Mouse (Mus musculus): Measurements from ENCODE around the gene Fbrsl1.
A peak's percentile ranks its signal among the peaks of the same experiment; 100 is the strongest.

Gene Fbrsl1

DNA sequence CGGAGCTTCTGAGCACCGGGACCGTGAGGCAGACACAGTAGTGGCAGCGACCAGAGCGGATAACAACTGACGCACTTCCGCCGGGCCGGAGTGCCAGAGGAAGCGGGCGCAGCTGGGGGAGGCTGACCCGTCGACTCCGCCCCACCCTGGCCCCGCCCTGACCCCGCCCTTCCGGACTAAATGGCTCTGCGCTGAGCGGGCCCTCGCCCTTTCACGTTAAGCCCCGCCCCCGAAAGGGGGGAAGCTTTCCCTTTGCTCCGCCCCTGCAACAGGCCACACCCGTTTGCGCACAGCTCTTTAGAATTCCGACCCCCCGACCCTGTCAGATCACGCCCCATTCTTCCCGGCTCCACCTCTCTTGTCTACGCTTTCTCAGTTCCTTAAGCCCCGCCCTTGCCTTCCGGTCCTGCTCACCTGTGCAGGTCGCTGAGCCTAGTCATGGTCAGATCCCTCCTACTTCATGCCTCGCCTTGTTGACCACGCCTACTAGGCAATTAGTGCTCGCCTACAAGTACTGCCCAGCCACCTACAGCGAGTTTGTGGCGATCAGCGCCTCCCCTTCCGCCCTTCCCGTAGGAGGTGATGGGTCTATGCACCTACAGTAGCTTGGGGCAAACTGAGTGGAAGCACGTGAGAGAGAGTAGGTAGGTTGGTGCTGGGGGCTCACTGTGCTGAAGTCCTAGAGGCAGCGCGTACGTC is at the start of gene Fbrsl1:
Gene Fbrsl1, minus strand, starts transcription at position 68 of the 699 bp plus-strand sequence.
- DNase-seq, result peak; percentile 96

DNA sequence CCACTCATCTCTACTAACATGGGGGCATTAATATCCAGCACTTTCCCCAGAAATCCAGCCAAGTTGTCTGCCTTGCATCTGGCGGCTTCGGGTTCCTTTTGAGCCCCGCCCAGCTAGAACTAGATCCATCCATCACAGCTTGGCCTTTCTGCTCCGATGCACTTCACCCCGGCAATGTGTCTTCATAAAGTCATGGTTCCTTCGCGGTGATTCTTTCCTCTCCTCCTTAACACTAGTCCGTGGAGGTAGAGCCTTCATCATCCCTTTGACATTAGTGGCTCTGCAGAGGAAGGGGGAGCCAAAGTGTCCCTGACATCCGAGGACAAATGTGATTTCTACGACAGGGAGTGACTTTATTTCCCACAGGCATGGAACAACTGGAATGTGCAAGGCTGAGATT is 49.8 kb upstream of the Fbrsl1 start:
- no peak for DNase-seq

DNA sequence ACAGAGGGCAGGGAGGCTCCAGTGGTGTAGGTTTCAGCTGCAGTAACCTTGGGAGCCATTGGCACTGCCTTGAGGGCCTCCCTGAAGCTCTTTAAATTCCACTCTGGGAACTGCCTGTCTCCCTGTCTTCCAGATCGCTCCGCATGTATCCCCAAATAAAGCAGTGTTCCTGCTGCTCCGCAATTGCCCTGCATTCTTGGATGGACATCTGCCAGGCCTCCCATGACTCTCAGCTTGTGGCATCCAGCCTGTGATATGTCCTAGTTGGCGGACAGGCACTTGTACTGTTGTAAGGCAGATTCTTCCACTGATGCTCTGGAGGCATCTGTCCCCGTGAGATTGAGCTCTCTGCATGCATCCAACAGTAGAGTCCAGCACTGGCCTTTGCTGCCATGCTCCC is 49.3 kb upstream of the Fbrsl1 start:
- DNase-seq, result peak; percentile 36

DNA sequence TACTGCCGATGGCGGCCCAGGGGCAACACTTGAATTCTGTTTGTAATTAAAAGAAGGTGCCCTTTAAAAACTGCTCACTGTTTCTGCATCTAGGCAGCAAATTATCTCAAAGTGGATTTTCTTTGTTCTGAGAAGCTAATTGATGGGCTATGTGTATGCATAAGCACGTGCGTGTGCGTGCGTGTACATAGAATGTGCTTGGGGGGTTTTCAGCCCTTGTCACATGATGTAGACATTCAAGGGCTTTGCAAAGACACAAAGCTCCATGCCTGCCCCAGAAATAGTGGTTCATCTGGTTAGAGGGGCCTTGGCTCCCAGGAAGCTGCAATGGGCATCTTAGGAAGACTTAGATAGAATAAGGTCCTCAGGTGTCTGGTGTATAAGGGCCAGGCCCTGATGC is 46.7 kb upstream of the Fbrsl1 start:
- DNase-seq, result no peak

DNA sequence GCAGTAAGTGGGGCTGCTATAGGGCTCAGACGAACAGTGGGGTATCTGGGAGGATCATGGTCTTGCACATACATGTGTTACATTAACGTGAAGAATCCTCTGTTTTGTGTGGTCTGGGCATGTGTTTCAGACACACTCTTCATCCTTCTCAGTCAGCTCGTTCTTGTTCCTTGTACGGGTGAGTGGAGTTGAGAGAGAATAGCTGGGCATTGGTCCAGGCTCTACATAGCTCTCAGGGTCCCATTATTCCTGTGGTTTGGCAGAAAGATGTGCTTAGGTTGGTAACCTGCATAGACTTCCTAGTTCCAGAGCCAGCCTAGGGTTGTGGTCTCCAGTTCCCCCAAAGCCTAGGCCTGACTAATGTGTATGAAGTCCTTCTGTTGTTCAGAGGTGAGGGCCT is 46.1 kb upstream of the Fbrsl1 start:
- DNase-seq, result no peak

DNA sequence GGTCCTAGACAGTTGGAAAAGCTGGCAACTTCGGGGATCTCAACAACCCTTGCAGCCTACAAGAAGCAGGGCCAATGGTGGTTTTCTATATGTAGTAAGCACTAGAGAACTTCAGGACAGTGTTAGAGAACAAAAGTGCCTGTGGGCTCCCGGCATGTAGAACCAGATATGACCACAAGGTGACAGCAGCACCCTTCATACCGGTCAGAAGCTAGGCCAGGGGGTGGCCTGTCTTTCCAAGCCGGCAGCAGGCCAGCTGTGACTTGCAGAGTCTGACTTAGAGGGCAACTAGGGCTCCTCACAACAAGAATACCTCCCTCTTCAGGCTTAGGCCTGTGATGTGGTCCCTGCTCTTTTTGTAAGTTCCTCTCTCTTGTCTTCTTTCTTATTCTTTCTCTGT is 45.5 kb upstream of the Fbrsl1 start:
- peak; percentile 54 for DNase-seq

DNA sequence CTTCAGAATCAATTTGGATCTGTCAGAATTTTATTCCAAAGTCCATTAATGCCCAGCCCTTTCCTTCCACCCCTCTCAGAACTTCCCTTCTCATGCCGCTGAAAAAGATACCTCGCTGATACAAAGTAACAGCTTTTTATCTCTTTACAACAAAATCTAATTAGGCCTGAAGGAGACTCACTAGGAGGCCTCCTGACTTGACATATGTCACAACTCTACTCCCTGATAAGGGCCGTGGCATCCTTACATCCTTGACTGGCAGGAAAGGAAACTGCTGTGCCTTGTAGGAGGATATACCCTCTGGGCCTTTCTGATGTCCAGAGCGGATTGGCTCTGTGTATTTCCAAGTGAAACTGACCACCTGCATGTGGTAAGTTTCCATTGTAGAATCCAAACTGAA is 41.3 kb upstream of the Fbrsl1 start:
- DNase-seq, result no peak

DNA sequence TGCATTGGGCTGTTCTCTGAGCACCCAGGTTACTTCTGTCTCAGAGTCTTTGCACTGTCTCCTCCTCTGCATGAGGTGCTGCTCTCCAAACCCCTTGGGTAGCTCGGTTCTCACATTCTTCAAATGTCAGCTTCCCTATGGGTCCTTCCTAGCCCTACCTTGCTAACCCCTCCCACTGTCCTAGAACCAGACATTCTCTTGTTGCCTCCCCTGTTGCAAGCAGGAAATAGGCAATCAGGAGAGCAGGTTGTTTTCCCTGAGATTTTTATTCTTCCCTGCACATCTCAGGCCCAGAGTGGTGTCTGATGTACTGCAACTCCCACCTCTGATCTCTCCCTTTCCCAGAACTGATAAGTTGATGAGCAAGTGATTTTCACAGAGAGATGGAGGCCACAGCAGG is 39.6 kb upstream of the Fbrsl1 start:
- DNase-seq, result no peak

DNA sequence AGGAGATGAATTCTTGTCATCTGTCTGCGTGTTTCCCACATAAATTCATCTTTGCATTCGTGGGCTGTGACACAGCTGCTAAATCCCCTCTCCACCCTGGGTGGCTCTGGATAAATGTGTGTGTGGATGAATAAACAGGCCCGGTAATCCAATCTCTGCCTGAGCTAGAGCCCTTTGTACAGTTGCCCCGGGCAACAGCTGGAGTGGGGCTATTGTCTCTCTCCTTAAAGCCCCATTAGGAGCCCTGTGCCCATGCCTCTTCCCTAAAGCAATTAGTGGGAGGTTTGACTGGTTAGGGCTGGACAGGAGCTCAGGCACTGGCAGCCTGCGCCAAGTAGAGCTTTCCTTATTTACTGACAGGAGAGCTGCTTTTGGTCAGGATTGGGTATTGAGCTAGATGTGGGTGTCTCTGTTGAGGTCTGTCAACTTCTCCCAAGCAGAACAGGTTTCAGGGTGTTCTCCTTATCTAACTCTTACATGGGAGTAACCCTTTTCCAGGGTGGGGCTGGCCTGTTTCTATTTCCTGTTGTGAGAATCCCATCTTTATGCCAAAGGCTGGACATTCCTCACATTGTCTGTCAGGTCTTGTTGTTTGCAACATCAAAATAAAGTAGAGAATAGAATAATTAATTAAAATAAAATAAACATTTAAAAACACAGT is 38.5 kb upstream of the Fbrsl1 start:
- DNase-seq, result no peak

DNA sequence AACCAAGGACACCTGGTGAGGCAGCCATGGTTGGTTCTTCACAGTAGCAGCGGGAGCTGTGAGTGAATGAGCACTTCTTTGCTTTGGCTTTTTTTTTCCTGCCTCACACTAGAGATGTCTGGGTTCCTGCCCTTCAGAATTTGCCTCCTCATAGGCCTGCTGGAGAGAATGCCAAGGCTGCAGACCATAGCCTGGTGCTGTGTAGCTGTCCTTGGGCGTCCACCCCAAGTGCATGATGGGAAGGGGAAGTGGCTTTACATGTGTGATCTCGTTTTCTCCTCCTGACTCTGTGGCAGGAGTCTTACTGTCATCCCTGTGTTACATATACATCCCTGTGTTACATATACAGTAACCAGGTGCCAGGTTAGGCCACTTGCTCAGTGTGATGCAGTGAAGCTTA is 36.4 kb upstream of the Fbrsl1 start:
- no peak for DNase-seq

DNA sequence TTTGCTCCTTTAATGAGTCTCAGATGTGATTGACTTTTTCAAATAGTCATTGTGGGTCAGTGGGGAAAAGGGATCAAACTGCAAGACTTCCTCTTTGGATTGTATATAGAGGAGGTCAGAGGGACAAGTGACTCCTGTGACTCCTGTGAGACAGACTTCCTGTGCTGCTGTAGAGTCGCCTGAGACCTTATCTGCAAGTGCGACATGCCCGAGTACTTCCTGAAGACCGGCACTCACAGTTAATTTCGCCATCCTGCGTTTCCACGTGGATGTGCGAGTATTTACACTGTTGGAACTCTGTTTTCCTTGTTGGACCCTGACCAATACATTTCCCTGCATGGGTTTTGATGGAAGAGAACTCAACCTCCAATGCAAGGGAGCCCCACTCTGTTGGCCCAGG is 30.9 kb upstream of the Fbrsl1 start:
- DNase-seq, result no peak

DNA sequence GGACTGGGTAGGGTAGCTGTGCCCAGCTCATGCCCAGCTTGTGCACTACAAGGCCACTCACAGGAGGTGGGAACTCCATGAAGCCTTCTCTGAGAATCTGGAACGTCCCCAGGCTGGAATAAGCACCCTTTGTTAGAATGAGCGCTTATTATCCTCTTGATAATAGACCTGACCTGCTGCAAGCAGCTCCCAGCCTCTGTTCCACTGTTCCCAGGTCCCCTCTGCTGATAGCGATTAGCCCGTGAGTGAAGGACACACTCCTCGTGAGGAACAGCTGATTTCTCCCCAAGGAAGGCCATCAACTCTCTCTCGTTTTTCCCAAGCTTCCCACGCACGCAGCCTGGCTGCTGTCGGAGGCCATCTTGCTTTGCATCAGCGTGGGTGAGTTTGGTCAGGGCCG is 25.9 kb upstream of the Fbrsl1 start:
- DNase-seq, result no peak

DNA sequence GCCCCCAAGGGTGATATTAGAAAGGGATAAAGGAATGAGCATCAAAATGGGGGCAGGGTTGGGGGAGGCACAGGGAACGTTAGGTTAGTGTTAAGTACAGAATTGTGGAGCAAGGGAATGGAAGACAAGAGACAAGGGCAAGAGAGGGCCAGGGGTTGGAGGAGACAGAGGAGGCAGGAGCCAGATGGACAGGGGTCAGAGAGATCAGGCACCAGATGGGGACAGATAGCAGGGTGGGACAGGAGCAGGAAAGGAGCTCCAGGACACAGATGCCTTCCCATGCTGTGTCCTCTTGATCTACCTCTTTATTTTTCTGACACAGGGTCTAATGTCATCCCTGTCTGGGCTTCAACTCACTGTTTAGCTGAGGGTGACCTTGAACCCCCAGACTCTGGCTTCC is 24.5 kb upstream of the Fbrsl1 start:
- DNase-seq, result no peak

DNA sequence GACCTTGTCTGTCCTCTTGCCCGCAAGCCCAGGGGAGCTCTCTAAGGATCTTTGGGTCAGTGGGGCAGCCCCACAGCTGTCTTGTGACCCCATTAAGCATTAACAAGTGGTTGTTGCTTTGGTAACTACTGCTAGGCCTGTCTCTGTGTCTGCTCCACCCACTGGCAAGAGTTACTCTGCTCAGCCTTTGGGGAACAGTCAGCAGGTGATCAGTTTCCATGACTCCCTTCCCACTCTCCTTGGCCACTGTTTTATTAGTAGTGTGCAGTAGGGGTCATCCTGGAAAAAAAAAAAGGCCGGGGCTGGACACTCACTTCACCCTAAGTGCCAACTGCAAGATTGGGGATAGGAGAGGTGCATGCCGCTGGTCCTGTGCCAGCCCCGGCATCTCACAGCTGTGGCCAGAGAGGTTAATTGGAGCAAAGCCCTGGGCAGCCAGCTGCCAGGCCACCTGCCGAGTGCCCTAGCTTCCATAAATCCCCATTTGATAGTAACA is 23.7 kb upstream of the Fbrsl1 start:
- DNase-seq, result no peak

DNA sequence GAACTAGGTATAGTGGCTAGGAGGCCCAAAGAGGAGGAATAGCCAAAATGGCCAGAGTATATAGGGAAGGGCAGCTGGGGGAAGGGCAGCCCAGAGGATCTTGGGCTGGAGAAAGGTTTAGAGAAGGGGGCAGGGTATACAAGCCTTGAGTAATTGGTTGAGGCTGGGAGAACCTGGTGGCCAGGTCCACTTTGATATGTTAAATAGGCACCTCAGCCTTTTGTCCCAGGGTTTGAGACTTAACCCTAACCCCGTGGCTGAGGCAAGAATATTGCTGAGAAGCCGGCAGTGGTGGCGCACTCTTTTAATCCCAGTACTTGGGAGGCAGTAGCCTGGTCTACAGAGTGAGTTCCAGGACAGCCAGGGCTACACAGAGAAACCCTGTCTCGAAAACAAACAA is 23.0 kb upstream of the Fbrsl1 start:
- no peak for DNase-seq

DNA sequence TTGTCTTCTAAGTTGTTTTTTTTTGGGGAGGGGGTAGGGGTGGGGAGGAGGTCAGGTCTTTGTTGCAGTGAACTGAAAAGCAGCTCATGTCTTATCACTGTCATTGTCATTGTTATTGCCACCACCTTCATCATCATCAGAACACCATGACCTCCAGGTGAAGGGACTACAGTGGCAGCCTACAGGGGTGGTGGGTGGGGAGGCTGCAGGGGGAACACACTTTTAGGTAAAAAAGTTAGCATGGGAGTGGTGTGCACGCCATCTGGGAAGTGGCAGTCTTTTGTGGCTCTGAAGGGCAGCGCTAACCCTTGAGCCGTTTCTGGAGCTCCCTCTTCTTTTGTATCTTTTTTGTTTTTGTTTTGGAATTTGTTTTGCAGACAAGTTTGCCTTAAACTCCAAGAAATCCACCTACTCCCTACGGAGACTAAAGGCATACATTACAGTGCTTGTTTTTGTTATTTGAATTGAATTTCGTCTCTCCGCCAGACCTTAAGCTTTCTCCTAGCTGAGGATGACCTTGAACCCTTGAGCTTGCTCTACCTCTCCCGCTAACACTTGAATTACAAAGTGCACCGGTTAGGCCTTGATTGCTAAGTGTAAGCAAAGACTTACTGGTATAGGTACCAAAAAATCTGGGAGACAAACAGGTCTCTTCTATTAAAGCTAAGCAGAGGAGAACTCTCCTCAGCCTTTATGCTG is 21.1 kb upstream of the Fbrsl1 start:
- DNase-seq, result no peak

DNA sequence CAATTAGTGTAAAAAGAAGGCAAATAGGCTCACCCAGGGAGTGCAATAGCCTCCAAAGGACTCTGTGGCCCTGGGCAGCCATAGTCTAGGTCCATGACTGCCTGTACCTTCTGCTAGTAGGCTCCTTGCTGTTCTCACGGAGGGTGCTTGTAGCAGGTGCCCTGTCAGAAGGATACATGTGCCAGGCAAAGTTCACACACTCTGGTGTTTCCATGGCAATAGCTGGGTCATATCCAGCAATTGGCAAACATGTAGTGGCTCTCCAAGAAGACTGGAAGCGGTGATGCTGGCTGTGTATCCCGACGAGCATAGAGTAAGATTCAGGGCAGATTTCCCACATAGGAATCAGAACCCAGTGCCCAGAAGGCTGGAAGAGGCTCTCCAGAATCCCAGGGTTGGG is 20.0 kb upstream of the Fbrsl1 start:
- peak; percentile 16 for DNase-seq

DNA sequence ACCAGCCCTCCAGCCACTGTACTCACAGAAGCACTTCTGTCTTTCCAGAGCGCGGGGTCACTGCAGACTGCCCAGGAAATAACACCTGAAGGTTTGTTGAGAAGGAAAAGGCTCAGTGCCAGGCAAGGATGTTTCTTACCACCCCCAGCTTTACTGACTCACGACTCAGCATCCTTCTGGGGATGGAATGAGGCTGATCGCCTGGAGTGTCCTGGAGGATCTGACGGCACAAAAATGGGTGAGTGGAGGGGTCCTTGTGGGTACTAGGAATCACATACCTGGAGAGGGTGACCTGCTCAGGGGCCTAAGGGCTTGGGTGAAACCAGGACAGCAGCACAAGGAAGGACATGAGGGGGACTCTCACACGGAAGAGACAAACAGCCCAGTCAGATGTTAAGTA is 19.4 kb upstream of the Fbrsl1 start:
- DNase-seq, result no peak

DNA sequence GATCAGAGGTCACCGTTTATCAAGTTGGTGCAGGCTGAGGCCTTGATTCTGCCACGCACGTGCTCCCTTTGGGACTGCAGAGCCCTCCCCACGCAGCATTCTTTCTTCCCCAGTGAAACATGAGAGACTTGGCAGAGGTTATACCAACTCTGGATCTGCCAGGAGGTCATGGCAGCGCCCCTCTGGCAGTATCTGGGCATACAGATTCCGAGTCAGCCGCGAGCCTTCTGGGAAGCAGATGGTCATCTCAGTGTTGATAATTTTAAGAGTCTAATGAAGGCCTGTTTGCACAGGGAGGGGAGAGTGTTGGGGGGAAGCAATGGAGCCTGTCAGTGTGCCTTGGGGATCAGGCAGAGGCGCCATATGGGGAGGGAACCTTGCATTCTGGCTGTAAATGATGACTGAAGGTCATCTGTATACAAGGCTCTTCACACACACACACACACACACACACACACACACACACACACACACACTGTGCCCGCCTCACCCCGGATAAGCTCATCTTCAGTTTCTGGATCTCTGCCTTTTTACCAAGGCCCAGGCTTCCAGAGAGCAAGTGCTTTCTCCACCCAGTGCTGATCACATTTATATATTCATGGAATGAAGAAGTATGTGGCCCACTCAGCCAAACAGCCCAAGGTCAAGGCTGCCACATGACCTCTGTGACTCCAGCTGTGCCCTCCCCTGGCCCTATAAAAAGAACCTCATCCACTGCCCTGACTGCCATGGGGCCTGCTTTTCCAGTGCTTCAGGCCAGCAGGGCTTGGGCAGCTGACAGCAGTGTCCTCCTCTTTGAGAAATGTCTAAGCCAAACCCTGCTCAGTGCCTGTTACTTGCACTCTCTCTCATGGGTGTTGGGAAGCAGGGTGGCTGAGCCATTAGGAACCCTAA is 18.5 kb upstream of the Fbrsl1 start:
- DNase-seq, result peak; percentile 74

DNA sequence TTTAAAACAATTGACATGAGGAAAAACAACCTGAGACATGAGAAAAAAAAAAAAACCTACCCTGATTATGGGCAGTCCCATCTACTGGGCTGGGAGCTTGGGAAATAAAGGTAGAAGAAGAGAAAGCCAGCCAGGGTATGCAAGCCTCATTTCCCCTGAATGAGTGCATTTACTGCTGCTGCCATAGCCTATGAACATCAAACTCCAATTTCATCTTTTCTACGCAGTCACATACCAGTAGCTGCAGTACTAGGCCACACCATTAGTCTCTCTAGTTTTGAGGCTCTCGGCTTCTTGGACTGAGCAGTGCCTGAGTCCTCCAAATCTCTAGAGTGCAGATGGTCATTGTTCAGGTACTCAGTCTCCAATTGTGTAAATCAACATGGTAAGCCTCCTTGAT is 14.3 kb upstream of the Fbrsl1 start:
- DNase-seq, result no peak

DNA sequence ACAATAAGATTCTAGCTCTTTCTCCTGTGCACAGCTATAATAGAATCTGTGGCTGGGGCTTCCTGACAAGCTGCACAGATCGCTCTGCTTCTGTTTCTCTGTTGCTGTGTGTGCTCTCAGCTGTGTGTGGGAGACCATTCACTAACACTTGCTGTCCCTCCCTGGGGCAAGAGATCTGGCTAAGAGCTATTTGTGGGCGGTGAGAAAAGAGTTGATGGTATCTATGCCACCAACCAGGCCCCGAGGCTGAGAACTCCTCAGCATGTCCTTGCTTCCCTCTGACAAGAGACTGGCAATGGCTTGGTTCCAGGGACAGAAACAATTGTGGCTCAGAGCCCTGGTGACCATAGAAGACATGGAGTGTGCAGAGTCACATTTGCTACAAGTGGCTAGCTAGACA is 10.6 kb upstream of the Fbrsl1 start:
- no peak for DNase-seq

DNA sequence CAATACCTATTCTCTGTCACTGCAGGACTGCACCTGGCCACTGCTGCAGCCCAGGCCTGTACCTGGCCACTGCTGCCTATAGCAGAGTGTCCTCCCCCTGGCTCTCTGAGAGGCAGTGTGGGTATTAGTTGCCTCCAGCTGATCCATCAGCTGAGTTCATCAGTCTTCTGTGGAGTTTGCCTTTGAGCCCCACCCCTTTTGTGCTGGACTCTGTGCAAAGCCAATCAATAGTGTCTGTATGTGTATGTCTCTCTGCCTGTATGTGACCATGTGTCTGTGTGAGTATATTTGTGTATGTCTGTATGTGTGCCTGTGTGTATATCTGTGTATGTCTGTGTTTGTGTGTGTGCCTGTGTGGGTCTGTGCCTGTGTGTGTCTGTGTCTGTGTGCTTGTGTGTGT is 7.0 kb upstream of the Fbrsl1 start:
- no peak for DNase-seq

DNA sequence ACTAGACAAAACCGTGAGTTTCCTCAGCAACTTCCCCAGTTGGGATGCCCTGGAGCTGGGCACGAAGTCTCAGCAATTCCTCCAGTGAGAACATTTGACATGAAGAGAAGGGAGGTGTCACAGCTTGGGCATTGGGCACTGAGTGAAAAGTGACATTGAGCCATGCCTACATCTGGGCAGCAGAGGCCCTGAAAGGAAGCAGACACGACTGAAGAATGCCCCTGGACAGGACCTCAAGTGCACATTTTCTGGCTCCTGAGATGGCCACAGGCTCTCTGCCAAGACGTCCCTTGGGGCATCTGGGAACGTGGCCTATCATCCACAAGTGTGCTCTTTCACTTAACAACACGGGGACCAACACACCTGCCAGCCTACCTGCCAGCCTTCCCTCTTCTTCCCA is 991 bp upstream of the Fbrsl1 start:
- peak; percentile 68 for DNase-seq

Data from cerebellum, adult 9-11 months (tissue).